Mouse (Mus musculus) embryo, embryonic 11 days (tissue): ENCODE results near the gene Zdhhc14.

Experiments
- DNase-seq: peaks from one replicate; pipeline ENCODE4 v3.0.0-alpha.2; 2015

The Zdhhc14 gene

GRCm38 (mm10) chr17:5506553-5506952 is 14.2 kb downstream of the Zdhhc14 start:
- DNase-seq = peak; percentile 36

- no peak for DNase-seq
Observed at GRCm38 (mm10) chr17:5506988-5507387, 14.6 kb downstream of the Zdhhc14 start.

- no peak for DNase-seq
Observed at GRCm38 (mm10) chr17:5508030-5508429, 15.7 kb downstream of the Zdhhc14 start.

- DNase-seq = no peak
Observed at GRCm38 (mm10) chr17:5510564-5510963, 18.2 kb downstream of the Zdhhc14 start.

- no peak for DNase-seq
Observed at GRCm38 (mm10) chr17:5511724-5512123, 19.4 kb downstream of the Zdhhc14 start.

- DNase-seq = no peak
Observed at GRCm38 (mm10) chr17:5519466-5519865, 27.1 kb downstream of the Zdhhc14 start.

- DNase-seq = no peak
Observed at GRCm38 (mm10) chr17:5519910-5520592, 27.7 kb downstream of the Zdhhc14 start.

- DNase-seq = no peak
Observed at GRCm38 (mm10) chr17:5521532-5521931, 29.2 kb downstream of the Zdhhc14 start.

GRCm38 (mm10) chr17:5529552-5529951 is 37.2 kb downstream of the Zdhhc14 start:
- DNase-seq = no peak

- DNase-seq = no peak
Observed at GRCm38 (mm10) chr17:5532816-5533215, 40.5 kb downstream of the Zdhhc14 start.

- no peak for DNase-seq
Observed at GRCm38 (mm10) chr17:5535357-5535756, 43.0 kb downstream of the Zdhhc14 start.

- no peak for DNase-seq
Observed at GRCm38 (mm10) chr17:5536259-5537094, 44.1 kb downstream of the Zdhhc14 start.

- DNase-seq = no peak
Observed at GRCm38 (mm10) chr17:5537095-5537575, 44.8 kb downstream of the Zdhhc14 start.

- DNase-seq = no peak
Observed at GRCm38 (mm10) chr17:5542177-5542576, 49.8 kb downstream of the Zdhhc14 start.

GRCm38 (mm10) chr17:5544065-5544464 is 51.7 kb downstream of the Zdhhc14 start:
- no peak for DNase-seq

GRCm38 (mm10) chr17:5545065-5545464 is 52.7 kb downstream of the Zdhhc14 start:
- DNase-seq = no peak

GRCm38 (mm10) chr17:5548546-5548945 is 56.2 kb downstream of the Zdhhc14 start:
- DNase-seq = no peak

GRCm38 (mm10) chr17:5549460-5549859 is 57.1 kb downstream of the Zdhhc14 start:
- no peak for DNase-seq

GRCm38 (mm10) chr17:5550444-5550843 is 58.1 kb downstream of the Zdhhc14 start:
- no peak for DNase-seq

GRCm38 (mm10) chr17:5551136-5551535 is 58.8 kb downstream of the Zdhhc14 start:
- DNase-seq = no peak

GRCm38 (mm10) chr17:5552036-5552760 is 59.8 kb downstream of the Zdhhc14 start:
- DNase-seq = no peak

- no peak for DNase-seq
Observed at GRCm38 (mm10) chr17:5553556-5553955, 61.2 kb downstream of the Zdhhc14 start.

GRCm38 (mm10) chr17:5554573-5554972 is 62.2 kb downstream of the Zdhhc14 start:
- DNase-seq = no peak
